Mouse (Mus musculus) intestine, embryonic 16.5 days (tissue): Measurements from ENCODE around the gene Rufy1. TPM values are rescaled to one million over a fixed set of nuclear protein-coding genes. Genes with fewer than 3 reads are reported as not detected.
A peak's percentile ranks its signal among the peaks of the same experiment; 100 is the strongest.

Experiments
- ATAC-seq: fragments of 200-750 bp; cut with Nextera tagmentation; 2 replicates; pipeline ENCODE4 v1.8.0; 2017; ENCODE audit warnings: moderate TSS enrichment, moderate library complexity
- H3K27ac ChIP-seq: fragments of 300-500 bp; sonication (generic); 2 replicates; pipeline ENCODE4 v1.5.1; 2014; ENCODE audit warnings: mild to moderate bottlenecking, low read length
- H3K27me3 ChIP-seq: fragments of 300-500 bp; sonication (generic); replicated peaks from 2 replicates; pipeline ENCODE4 v1.6.1; 2014; ENCODE audit warnings: low read length, control low read depth, mixed read lengths; ENCODE audit not compliant: control insufficient read depth, insufficient read depth
- H3K36me3 ChIP-seq: fragments of 300-500 bp; sonication (generic); 2 replicates; pipeline ENCODE4 v1.6.1; 2014; ENCODE audit warnings: low read length, control low read depth; ENCODE audit not compliant: control insufficient read depth, insufficient read depth
- H3K4me1 ChIP-seq: fragments of 300-500 bp; sonication (generic); 2 replicates; pipeline ENCODE4 v1.6.1; 2014; ENCODE audit warnings: low read length, control low read depth, mixed read lengths; ENCODE audit not compliant: control insufficient read depth, insufficient read depth
- H3K4me2 ChIP-seq: fragments of 300-500 bp; sonication (generic); 2 replicates; pipeline ENCODE4 v1.6.1; 2014; ENCODE audit warnings: low read depth, low read length, control low read depth
- H3K4me3 ChIP-seq: fragments of 300-500 bp; sonication (generic); 2 replicates; pipeline ENCODE4 v1.5.1; 2014; ENCODE audit warnings: mild to moderate bottlenecking, low read length
- H3K9ac ChIP-seq: fragments of 300-500 bp; sonication (generic); 2 replicates; pipeline ENCODE4 v1.6.1; 2014; ENCODE audit warnings: low read depth, low read length
- H3K9me3 ChIP-seq: fragments of 300-500 bp; sonication (generic); 2 replicates; pipeline ENCODE4 v1.6.1; 2016; ENCODE audit warnings: low read length, control low read depth; ENCODE audit not compliant: control insufficient read depth
- WGBS: fragments of 180-500 bp; shearing (Covaris S2); extraction: QIAGEN DNeasy Blood & Tissue Kit; methylation state at CpG from one replicate; pipeline ENCODE4 v1.1.7; 2014; 5-methylcytosine and 5-hydroxymethylcytosine counted together
- polyA plus RNA-seq: library from polyadenylated mRNA; unstranded; fragments of >200 nt; fragmentation: Nextera tagmentation; extraction: Ambion mirVana; gene quantifications from 2 replicates; pipeline ENCODE4 v1.2.1, GENCODE M21; 2015

The Rufy1 gene
- polyA plus RNA-seq, 1 experiment from 2014 or later: 19.5 TPM

DNA sequence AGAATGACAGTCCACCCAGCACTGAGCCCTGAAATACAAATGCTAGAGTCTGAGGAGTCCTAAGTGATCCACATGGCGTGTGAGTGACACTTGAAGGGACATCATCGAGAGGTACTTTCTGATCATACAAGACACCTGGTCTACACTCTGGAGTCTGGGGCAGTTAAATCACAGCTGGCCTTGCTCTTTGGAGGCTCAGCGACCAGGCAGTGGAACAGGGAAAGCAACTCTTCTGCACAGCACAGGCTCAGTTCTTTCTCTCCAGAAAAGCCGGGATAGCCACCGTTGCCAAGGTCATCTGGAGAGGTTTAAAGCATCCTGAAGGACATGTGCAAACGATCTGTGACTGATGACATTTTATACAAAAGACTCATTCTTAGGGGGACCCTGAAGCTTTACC lies 23.7 kb downstream of the Rufy1 start:
- H3K27me3 ChIP-seq: no peaks in the 10 kb centered on the region
- no peaks in the 10 kb centered on the region for H3K4me1 ChIP-seq
- no peak overlapping the region for H3K4me2 ChIP-seq
- 72% methylated on average over 6 of the region's 6 CpGs for WGBS
- no peak overlapping the region for H3K27ac ChIP-seq
- H3K36me3 ChIP-seq: peaks cover 4% of the 10 kb centered on the region; the same call in 1 of the 2 replicates
- ATAC-seq: no peak
- no peaks in the 10 kb centered on the region for H3K9me3 ChIP-seq
- H3K9ac ChIP-seq: no peak overlapping the region
- no peak overlapping the region for H3K4me3 ChIP-seq

DNA sequence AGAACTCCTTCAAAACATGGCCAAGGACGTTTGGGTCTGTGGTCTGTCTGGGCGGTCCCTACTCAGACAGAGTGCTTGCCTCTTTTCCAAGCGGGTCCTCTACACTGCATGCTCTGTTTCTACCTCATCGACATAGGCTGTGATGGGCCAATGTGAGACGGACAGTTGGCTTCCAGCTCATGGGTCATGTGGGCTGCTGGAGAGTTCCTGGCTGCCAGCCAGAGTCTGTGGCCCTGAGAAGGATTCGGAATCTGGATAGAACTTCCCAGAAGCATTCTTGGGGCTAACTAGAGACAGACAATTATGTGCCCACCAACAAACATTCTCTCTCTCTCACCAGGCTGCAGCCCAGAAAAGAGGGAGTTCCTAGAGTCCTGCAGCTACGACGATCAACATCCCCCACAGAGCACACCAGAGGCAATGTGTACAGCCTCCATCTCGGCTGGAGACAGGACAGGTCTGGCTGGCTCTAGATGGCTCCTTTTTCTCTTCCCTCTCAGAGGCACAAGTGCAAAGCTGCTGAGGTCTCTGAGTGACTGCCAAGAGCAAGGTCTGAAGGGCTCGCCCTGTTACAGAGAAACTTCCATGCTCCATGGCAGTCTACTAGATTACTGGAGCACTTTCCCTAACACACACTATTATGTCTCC lies 27.4 kb downstream of the Rufy1 start:
- Histone ChIP-seq H3K9me3 (no peaks in the 10 kb centered on the region), H3K36me3 (peaks cover 6% of the 10 kb centered on the region; the same call in 1 of the 2 replicates), H3K4me1 (no peaks in the 10 kb centered on the region), H3K4me2 (no peak overlapping the region), H3K27ac (no peak overlapping the region), H3K4me3 (no peak overlapping the region), H3K27me3 (no peaks in the 10 kb centered on the region), H3K9ac (no peak overlapping the region)
- 70% methylated on average over 10 of the region's 10 CpGs for WGBS
- ATAC-seq: no peak

DNA sequence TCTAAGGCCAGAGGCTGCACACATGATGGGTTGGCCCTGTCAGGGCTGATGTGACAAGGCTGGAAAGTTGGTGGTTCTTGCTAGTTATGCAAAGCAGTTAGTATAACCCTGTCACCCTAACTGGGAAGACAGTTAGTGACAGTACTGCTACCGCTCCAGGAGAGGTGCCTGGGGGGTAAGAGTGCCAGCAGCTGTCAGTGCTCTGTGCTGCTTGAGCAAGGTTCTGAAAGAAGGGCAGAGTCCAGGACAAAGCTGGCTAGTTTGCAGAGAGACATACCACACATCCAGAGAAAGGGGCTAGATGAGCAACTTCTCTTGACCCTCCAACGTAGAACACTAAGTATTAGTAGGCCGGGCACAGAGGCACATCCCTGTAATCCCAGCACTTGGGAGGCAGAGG lies 28.4 kb downstream of the Rufy1 start:
- Histone ChIP-seq H3K27ac (no peak overlapping the region), H3K9ac (no peak overlapping the region), H3K9me3 (no peaks in the 10 kb centered on the region), H3K27me3 (no peaks in the 10 kb centered on the region), H3K36me3 (peaks cover 6% of the 10 kb centered on the region; the same call in 1 of the 2 replicates), H3K4me3 (no peak overlapping the region), H3K4me2 (no peak overlapping the region), H3K4me1 (no peaks in the 10 kb centered on the region)
- WGBS: 97% methylated on average over 3 of the region's 3 CpGs
- no peak for ATAC-seq

DNA sequence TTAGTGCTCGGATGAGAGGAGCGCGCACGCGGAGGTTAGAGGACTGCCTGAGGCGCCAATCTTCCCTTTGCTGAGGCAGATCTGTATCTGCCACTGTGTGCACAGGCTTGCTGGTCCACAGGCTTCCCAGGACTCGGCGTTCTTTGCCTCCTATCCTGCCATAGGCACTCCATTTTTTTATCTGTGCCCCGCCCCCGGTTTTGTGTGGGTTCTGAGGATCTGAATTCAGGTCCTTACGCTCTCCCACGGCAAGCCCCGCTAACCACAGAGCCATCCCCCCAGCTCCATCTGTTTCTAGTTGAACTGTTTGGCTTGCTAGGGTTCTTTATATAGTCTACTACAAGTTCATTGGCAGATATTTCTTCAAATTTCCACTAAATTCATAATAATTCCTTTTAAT lies 32.1 kb downstream of the Rufy1 start:
- H3K9me3 ChIP-seq: no peaks in the 10 kb centered on the region
- no peak overlapping the region for H3K27ac ChIP-seq
- H3K4me1 ChIP-seq: no peaks in the 10 kb centered on the region
- ATAC-seq: no peak
- H3K27me3 ChIP-seq: no peaks in the 10 kb centered on the region
- no peak overlapping the region for H3K4me2 ChIP-seq
- whole genome bisulfite sequencing: 88% methylated on average over 13 of the region's 13 CpGs
- peaks cover 11% of the 10 kb centered on the region; the same call in 1 of the 2 replicates for H3K36me3 ChIP-seq
- H3K4me3 ChIP-seq: no peak overlapping the region
- no peak overlapping the region for H3K9ac ChIP-seq

DNA sequence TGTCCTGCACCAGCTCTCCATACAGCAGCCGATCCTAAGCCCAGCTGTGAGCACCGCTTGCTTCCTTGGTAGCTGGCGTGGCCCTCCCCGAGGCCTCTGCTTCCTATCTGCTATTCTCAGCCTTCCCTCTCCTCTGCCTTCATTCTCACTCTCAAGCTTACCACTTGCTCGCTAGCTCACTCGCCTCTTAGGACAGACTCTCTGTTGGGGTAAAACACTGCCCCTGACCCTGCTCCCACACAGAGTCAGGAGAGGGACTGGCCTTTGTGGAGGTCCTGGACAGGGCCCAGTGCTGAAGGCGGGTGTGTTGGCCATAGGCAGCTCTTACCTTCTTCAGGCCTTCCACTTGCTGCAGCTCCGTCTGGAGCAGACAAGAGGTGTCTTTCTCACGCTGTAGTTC lies 33.6 kb downstream of the Rufy1 start:
- ATAC-seq: no peak
- Histone ChIP-seq H3K27ac (no peak overlapping the region), H3K4me1 (no peaks in the 10 kb centered on the region), H3K4me3 (no peak overlapping the region), H3K9ac (no peak overlapping the region), H3K9me3 (no peaks in the 10 kb centered on the region), H3K4me2 (no peak overlapping the region), H3K27me3 (no peaks in the 10 kb centered on the region), H3K36me3 (peaks cover 11% of the 10 kb centered on the region; the same call in 1 of the 2 replicates)
- 81% methylated on average over 9 of the region's 9 CpGs for WGBS

DNA sequence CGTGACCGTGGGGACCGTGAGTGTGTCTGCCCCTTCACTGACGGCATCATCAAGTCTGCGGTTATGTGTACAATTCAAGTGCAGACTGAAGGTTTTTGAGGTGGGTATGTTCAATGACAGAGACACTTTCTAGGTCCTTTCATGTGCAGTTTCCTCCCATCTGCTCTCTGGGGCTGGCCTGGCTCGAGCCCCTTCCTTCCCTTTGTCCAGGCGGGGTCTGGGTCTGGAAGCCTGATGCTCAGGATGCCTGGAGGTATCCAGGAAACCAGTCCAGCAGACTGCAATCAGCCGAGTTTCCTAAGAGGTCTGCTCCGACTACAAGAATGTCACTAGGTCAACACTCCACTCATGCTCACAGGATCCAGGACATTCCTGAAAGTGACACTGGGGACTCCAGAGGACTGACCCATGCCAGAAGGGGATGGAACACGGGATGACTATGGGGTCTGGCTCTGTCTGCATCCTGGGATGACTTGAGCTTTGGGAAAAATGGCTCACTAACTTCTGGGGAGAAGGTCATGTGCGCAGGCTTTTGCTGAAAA lies 34.1 kb downstream of the Rufy1 start:
- no peaks in the 10 kb centered on the region for H3K27me3 ChIP-seq
- H3K4me3 ChIP-seq: no peak overlapping the region
- H3K4me1 ChIP-seq: no peaks in the 10 kb centered on the region
- H3K36me3 ChIP-seq: peaks cover 11% of the 10 kb centered on the region; the same call in 1 of the 2 replicates
- no peak overlapping the region for H3K27ac ChIP-seq
- H3K9ac ChIP-seq: no peak overlapping the region
- WGBS: 76% methylated on average over 11 of the region's 11 CpGs
- no peaks in the 10 kb centered on the region for H3K9me3 ChIP-seq
- no peak for ATAC-seq
- no peak overlapping the region for H3K4me2 ChIP-seq

DNA sequence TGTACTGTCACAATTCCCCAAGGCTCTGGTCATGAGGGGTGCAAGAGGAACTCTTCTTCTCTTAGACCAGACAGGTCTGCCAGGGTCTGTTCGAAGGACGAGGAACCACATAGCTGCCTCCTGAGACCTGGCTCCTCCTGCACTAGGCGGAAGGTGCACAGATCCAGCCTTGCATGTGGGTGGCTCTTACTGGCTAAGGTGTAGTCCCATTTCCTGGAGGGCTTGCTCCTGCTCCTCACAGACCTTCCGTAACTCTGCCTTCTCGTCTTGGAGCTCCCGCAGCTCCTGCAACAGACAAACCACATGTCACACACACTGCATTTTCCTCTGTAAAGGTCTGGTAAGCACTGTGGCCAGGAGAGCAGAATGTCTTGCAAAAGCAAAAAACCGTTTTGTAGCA lies 36.2 kb downstream of the Rufy1 start:
- no peak overlapping the region for H3K4me3 ChIP-seq
- H3K36me3 ChIP-seq: peaks cover 5% of the 10 kb centered on the region; the same call in 1 of the 2 replicates
- H3K4me2 ChIP-seq: no peak overlapping the region
- H3K9me3 ChIP-seq: no peaks in the 10 kb centered on the region
- H3K27ac ChIP-seq: no peak overlapping the region
- ATAC-seq: no peak
- 90% methylated on average over 7 of the region's 7 CpGs for WGBS
- H3K4me1 ChIP-seq: 0 out of 2 replicates have a peak, but pooled peaks cover 2% of the 10 kb centered on the region
- no peaks in the 10 kb centered on the region for H3K27me3 ChIP-seq
- H3K9ac ChIP-seq: no peak overlapping the region

DNA sequence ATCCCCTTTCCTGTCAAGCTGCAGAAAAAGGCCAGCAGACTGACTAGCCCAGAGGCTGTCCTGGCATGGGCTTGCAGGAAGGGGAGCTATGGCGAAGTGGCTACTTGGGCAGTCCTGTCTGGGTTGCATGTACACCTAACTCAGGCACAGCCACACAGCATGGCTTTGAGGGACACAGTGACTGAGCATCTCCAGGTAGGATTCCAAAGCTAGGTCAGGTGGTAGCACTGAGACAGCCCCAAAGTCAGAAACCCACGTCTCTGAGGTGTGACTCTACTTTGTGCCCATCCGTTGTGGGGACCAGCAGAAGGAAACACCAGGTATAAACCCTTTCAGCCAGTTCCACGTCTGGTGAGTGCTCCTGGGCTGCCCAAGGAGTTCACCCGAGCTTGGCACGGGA lies 37.6 kb downstream of the Rufy1 start:
- Histone ChIP-seq H3K27me3 (no peaks in the 10 kb centered on the region), H3K4me3 (no peak overlapping the region), H3K36me3 (peaks cover 5% of the 10 kb centered on the region; the same call in 1 of the 2 replicates), H3K4me1 (0 out of 2 replicates have a peak, but pooled peaks cover 2% of the 10 kb centered on the region), H3K27ac (no peak overlapping the region), H3K9me3 (no peaks in the 10 kb centered on the region), H3K9ac (no peak overlapping the region), H3K4me2 (no peak overlapping the region)
- 81% methylated on average over 6 of the region's 6 CpGs for WGBS
- no peak for ATAC-seq

DNA sequence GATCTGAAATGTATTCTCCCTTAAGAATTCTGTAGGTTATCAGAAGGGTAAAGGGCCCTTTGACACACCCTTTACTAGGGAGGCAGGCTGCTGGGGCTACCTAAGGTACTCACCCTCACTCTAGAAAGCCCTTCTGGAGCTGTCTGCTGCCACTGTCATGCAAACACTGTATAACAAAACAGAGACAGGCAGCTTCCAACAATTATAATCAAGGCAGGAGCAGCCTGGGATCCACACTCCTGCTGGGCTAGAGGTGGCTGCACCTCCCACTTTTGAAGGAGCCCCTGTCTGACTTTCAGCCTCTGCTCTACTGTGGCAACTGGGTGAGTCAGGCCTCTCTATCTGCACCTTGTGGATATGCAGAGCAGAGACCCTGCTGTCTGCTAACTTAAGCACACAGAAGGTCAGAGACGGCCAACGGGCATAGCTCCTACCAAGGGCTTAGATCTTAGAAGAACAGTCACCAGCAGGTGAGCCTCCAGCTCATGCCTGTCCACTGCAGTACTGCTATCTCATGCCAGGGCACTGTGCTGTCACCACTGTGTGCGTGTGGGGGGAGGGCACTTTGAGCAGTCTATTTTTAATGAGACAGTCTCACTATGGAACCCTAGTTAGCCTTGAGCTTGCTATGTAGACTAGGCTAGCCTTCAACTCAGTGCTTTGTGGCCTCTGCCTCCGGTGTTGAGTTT lies 39.5 kb downstream of the Rufy1 start:
- Histone ChIP-seq H3K9me3 (no peaks in the 10 kb centered on the region), H3K27me3 (no peaks in the 10 kb centered on the region), H3K9ac (no peak overlapping the region), H3K4me2 (no peak overlapping the region), H3K4me3 (no peak overlapping the region), H3K4me1 (0 out of 2 replicates have a peak, but pooled peaks cover 2% of the 10 kb centered on the region), H3K27ac (no peak overlapping the region), H3K36me3 (peaks cover 15% of the 10 kb centered on the region; the same call in 1 of the 2 replicates)
- ATAC-seq: peak; percentile 41
- WGBS: 78% methylated on average over 4 of the region's 4 CpGs
